Mouse (Mus musculus) embryonic facial prominence, embryonic 12.5 days (tissue): ENCODE measurements around the gene Acot7. TPM values are rescaled to one million over a fixed set of nuclear protein-coding genes. Genes with fewer than 3 reads are reported as not detected.

Experiments
- ATAC-seq: fragments of 200-750 bp; cut with Nextera tagmentation; 2 replicates; pipeline ENCODE4 v1.8.0; 2017; ENCODE audit not compliant: insufficient number of reproducible peaks, insufficient read depth, low FRiP score, low TSS enrichment
- H3K27ac ChIP-seq: fragments of 300-500 bp; sonication (generic); 2 replicates; pipeline ENCODE4 v1.5.1; 2016; ENCODE audit warnings: mild to moderate bottlenecking
- H3K27me3 ChIP-seq: fragments of 300-500 bp; sonication (generic); 2 replicates; pipeline ENCODE4 v1.6.1; 2016; ENCODE audit warnings: mild to moderate bottlenecking, moderate library complexity
- H3K36me3 ChIP-seq: fragments of 300-500 bp; sonication (generic); 2 replicates; pipeline ENCODE4 v1.6.1; 2016; ENCODE audit warnings: mild to moderate bottlenecking
- H3K4me1 ChIP-seq: fragments of 300-500 bp; sonication (generic); 2 replicates; pipeline ENCODE4 v1.6.1; 2016
- H3K4me2 ChIP-seq: fragments of 300-500 bp; sonication (generic); replicated peaks from 2 replicates; pipeline ENCODE4 v1.6.1; 2016; ENCODE audit warnings: mild to moderate bottlenecking, moderate library complexity
- H3K4me3 ChIP-seq: fragments of 300-500 bp; sonication (generic); 2 replicates; pipeline ENCODE4 v1.5.1; 2016; ENCODE audit warnings: mild to moderate bottlenecking
- H3K9ac ChIP-seq: fragments of 300-500 bp; sonication (generic); 2 replicates; pipeline ENCODE4 v1.6.1; 2016; ENCODE audit warnings: mild to moderate bottlenecking, moderate library complexity
- H3K9me3 ChIP-seq: fragments of 300-500 bp; sonication (generic); 2 replicates; pipeline ENCODE4 v1.6.1; 2016; ENCODE audit warnings: mild to moderate bottlenecking, moderate library complexity
- WGBS: fragments of 180-500 bp; shearing (Covaris S2); methylation state at CpG from one replicate; pipeline ENCODE4 v1.1.7; 2016; 5-methylcytosine and 5-hydroxymethylcytosine counted together
- polyA plus RNA-seq: library from polyadenylated mRNA; unstranded; fragments of >200 nt; fragmentation: Nextera tagmentation; extraction: Ambion mirVana; gene quantifications from 2 replicates; pipeline ENCODE4 v1.2.1, GENCODE M21; 2016

The Acot7 gene
- polyA plus RNA-seq, 1 experiment from 2014 or later, result 57.9 TPM

- H3K9me3 ChIP-seq, result no peaks in the 10 kb centered on the region
- peaks cover 89% of the 10 kb centered on the region for H3K27me3 ChIP-seq
- H3K9ac ChIP-seq, result no peak overlapping the region
- peaks cover 13% of the 10 kb centered on the region for H3K4me1 ChIP-seq
- WGBS, result 59% methylated on average over 4 of the region's 4 CpGs
- no peaks in the 10 kb centered on the region for H3K36me3 ChIP-seq
- H3K4me3 ChIP-seq, result no peak overlapping the region
- no peak for ATAC-seq
- no peak overlapping the region for H3K4me2 ChIP-seq
- no peak overlapping the region for H3K27ac ChIP-seq
Measured at GRCm38 (mm10) chr4:152155019-152155418, 22.9 kb upstream of the Acot7 start.

- H3K4me3 ChIP-seq, result peak overlapping the region; percentile 20
- H3K4me1 ChIP-seq, result peaks cover 7% of the 10 kb centered on the region; the same call in 1 of the 2 replicates
- 16% methylated on average over 21 of the region's 21 CpGs for whole genome bisulfite sequencing
- H3K9me3 ChIP-seq, result no peaks in the 10 kb centered on the region
- no peak for ATAC-seq
- H3K27me3 ChIP-seq, result peaks cover 89% of the 10 kb centered on the region
- H3K9ac ChIP-seq, result no peak overlapping the region
- no peak overlapping the region for H3K27ac ChIP-seq
- H3K36me3 ChIP-seq, result no peaks in the 10 kb centered on the region
- H3K4me2 ChIP-seq, result peak overlapping the region; percentile 26
Measured at GRCm38 (mm10) chr4:152157779-152158584, 20.0 kb upstream of the Acot7 start.

GRCm38 (mm10) chr4:152158585-152159284 lies 19.2 kb upstream of the Acot7 start, which contains the start of gene Hes2:
TSS of gene Hes2 (plus strand) at chr4:152158867.
- peak within 1 kb of the TSS; percentile 20 for H3K4me3 ChIP-seq
- 4% methylated on average over 35 of the region's 35 CpGs for WGBS
- 0 out of 2 replicates have a peak, but pooled peaks cover 2% of the 10 kb centered on the region for H3K9me3 ChIP-seq
- ATAC-seq, result no peak
- no peaks in the 10 kb centered on the region for H3K36me3 ChIP-seq
- H3K27ac ChIP-seq, result no peak within 1 kb of the TSS
- H3K27me3 ChIP-seq, result peaks cover 83% of the 10 kb centered on the region
- no peak within 1 kb of the TSS for H3K9ac ChIP-seq
- peaks cover 4% of the 10 kb centered on the region; the same call in 1 of the 2 replicates for H3K4me1 ChIP-seq
- peak within 1 kb of the TSS; percentile 26 for H3K4me2 ChIP-seq

GRCm38 (mm10) chr4:152159285-152159678 lies 18.7 kb upstream of the Acot7 start:
- no peak for ATAC-seq
- H3K36me3 ChIP-seq, result no peaks in the 10 kb centered on the region
- H3K27ac ChIP-seq, result no peak overlapping the region
- H3K4me3 ChIP-seq, result peak overlapping the region; percentile 20; the same call in 1 of the 2 replicates
- H3K4me1 ChIP-seq, result no peaks in the 10 kb centered on the region; the same call in 1 of the 2 replicates
- WGBS, result under 1% methylated on average over 19 of the region's 19 CpGs
- H3K4me2 ChIP-seq, result peak overlapping the region; percentile 25; the same call in 1 of the 2 replicates
- no peak overlapping the region for H3K9ac ChIP-seq
- 0 out of 2 replicates have a peak, but pooled peaks cover 3% of the 10 kb centered on the region for H3K9me3 ChIP-seq
- H3K27me3 ChIP-seq, result peaks cover 82% of the 10 kb centered on the region

- H3K27me3 ChIP-seq, result peaks cover 78% of the 10 kb centered on the region
- no peaks in the 10 kb centered on the region for H3K36me3 ChIP-seq
- H3K27ac ChIP-seq, result no peak overlapping the region
- H3K9ac ChIP-seq, result no peak overlapping the region
- 0 out of 2 replicates have a peak, but pooled peaks cover 3% of the 10 kb centered on the region for H3K9me3 ChIP-seq
- H3K4me2 ChIP-seq, result no peak overlapping the region
- no peak overlapping the region for H3K4me3 ChIP-seq
- no peak for ATAC-seq
- H3K4me1 ChIP-seq, result no peaks in the 10 kb centered on the region; the same call in 1 of the 2 replicates
- 36% methylated on average over 4 of the region's 4 CpGs for WGBS
Measured at GRCm38 (mm10) chr4:152160748-152161147, 17.2 kb upstream of the Acot7 start.

GRCm38 (mm10) chr4:152161601-152162000 lies 16.3 kb upstream of the Acot7 start:
- H3K4me2 ChIP-seq, result no peak overlapping the region
- peaks cover 74% of the 10 kb centered on the region for H3K27me3 ChIP-seq
- no peaks in the 10 kb centered on the region; the same call in 1 of the 2 replicates for H3K4me1 ChIP-seq
- H3K9me3 ChIP-seq, result 0 out of 2 replicates have a peak, but pooled peaks cover 3% of the 10 kb centered on the region
- H3K36me3 ChIP-seq, result no peaks in the 10 kb centered on the region
- 69% methylated on average over 6 of the region's 6 CpGs for WGBS
- no peak overlapping the region for H3K4me3 ChIP-seq
- H3K27ac ChIP-seq, result no peak overlapping the region
- H3K9ac ChIP-seq, result no peak overlapping the region
- no peak for ATAC-seq

- H3K27me3 ChIP-seq, result peaks cover 64% of the 10 kb centered on the region
- H3K9ac ChIP-seq, result no peak overlapping the region
- 0 out of 2 replicates have a peak, but pooled peaks cover 3% of the 10 kb centered on the region for H3K9me3 ChIP-seq
- no peak overlapping the region for H3K4me2 ChIP-seq
- H3K4me1 ChIP-seq, result no peaks in the 10 kb centered on the region; the same call in 1 of the 2 replicates
- H3K27ac ChIP-seq, result no peak overlapping the region
- H3K4me3 ChIP-seq, result no peak overlapping the region
- no peak for ATAC-seq
- no peaks in the 10 kb centered on the region for H3K36me3 ChIP-seq
- 92% methylated on average over 2 of the region's 2 CpGs for WGBS
Measured at GRCm38 (mm10) chr4:152162748-152163147, 15.2 kb upstream of the Acot7 start.

GRCm38 (mm10) chr4:152165036-152165931 lies 12.7 kb upstream of the Acot7 start:
- Histone ChIP-seq H3K4me3 (no peak overlapping the region), H3K36me3 (no peaks in the 10 kb centered on the region), H3K27ac (no peak overlapping the region; the same call in 1 of the 2 replicates), H3K4me2 (no peak overlapping the region), H3K9me3 (0 out of 2 replicates have a peak, but pooled peaks cover 3% of the 10 kb centered on the region), H3K27me3 (peaks cover 39% of the 10 kb centered on the region), H3K9ac (no peak overlapping the region), H3K4me1 (no peaks in the 10 kb centered on the region; the same call in 1 of the 2 replicates)
- no peak for ATAC-seq
- WGBS, result 23% methylated on average over 22 of the region's 22 CpGs

- WGBS, result 58% methylated on average over 8 of the region's 8 CpGs
- H3K27me3 ChIP-seq, result peaks cover 12% of the 10 kb centered on the region
- H3K9me3 ChIP-seq, result 0 out of 2 replicates have a peak, but pooled peaks cover 3% of the 10 kb centered on the region
- H3K36me3 ChIP-seq, result no peaks in the 10 kb centered on the region
- H3K9ac ChIP-seq, result no peak overlapping the region
- H3K4me1 ChIP-seq, result no peaks in the 10 kb centered on the region; the same call in 1 of the 2 replicates
- H3K4me3 ChIP-seq, result no peak overlapping the region
- ATAC-seq, result no peak
- no peak overlapping the region for H3K4me2 ChIP-seq
- no peak overlapping the region for H3K27ac ChIP-seq
Measured at GRCm38 (mm10) chr4:152168052-152168451, 9.9 kb upstream of the Acot7 start.

- H3K9me3 ChIP-seq, result no peaks in the 10 kb centered on the region
- 75% methylated on average over 7 of the region's 7 CpGs for WGBS
Measured at GRCm38 (mm10) chr4:152169103-152169502, 8.8 kb upstream of the Acot7 start.

GRCm38 (mm10) chr4:152170286-152170685 lies 7.6 kb upstream of the Acot7 start:
- H3K4me1 ChIP-seq, result no peaks in the 10 kb centered on the region; the same call in 1 of the 2 replicates
- H3K27me3 ChIP-seq, result peaks cover 1% of the 10 kb centered on the region
- no peak overlapping the region for H3K27ac ChIP-seq
- no peak overlapping the region for H3K9ac ChIP-seq
- H3K36me3 ChIP-seq, result no peaks in the 10 kb centered on the region
- no peak for ATAC-seq
- H3K4me2 ChIP-seq, result no peak overlapping the region
- no peak overlapping the region for H3K4me3 ChIP-seq
- 78% methylated on average over 10 of the region's 10 CpGs for WGBS
- H3K9me3 ChIP-seq, result no peaks in the 10 kb centered on the region

More at GRCm38 (mm10) chr4:152169103-152169502, 8.8 kb upstream of the Acot7 start:
- no peak for ATAC-seq
- Histone ChIP-seq H3K27ac (no peak overlapping the region), H3K4me3 (no peak overlapping the region), H3K4me2 (no peak overlapping the region), H3K36me3 (no peaks in the 10 kb centered on the region), H3K9ac (no peak overlapping the region), H3K4me1 (no peaks in the 10 kb centered on the region; the same call in 1 of the 2 replicates), H3K27me3 (peaks cover 11% of the 10 kb centered on the region)
